Mouse (Mus musculus) adrenal gland, postnatal 4 days (tissue): ENCODE measurements at regions not wholly inside any gene's neighbourhood (a gene's known extent, or its start where the extent isn't known, plus 50 kb on each side); places are given as distances from the start of the nearest gene placed in this dataset.

Source experiments
- DNase-seq, 2 experiments: peaks; one replicate each; pipeline ENCODE4 v3.0.0; 2021 to 2022; ENCODE audit warnings: low spot score in 2 of 2, mixed read lengths in 2 of 2

GRCm38 (mm10) chr1:128469054-128469453, 51.9 kb upstream of the Dars start:
- DNase-seq, result no peak
